Mouse (Mus musculus) stomach, postnatal 0 days (tissue): Measurements from ENCODE around the gene Dock2. TPM values are rescaled to one million over a fixed set of nuclear protein-coding genes. Genes with fewer than 3 reads are reported as not detected.
A peak's percentile ranks its signal among the peaks of the same experiment; 100 is the strongest.

Source experiments
- ATAC-seq: fragments of 200-750 bp; cut with Nextera tagmentation; 2 replicates; pipeline ENCODE4 v1.8.0; 2017; ENCODE audit not compliant: low FRiP score, low TSS enrichment
- DNase-seq: peaks from one replicate; pipeline ENCODE4 v3.0.0-alpha.2; 2016; ENCODE audit warnings: low spot score
- H3K27ac ChIP-seq: fragments of 300-500 bp; sonication (generic); replicated peaks from 2 replicates; pipeline ENCODE4 v1.5.1; 2014; ENCODE audit warnings: mild to moderate bottlenecking, control low read depth
- H3K27me3 ChIP-seq: fragments of 300-500 bp; sonication (generic); 2 replicates; pipeline ENCODE4 v1.6.1; 2014; ENCODE audit warnings: low read length; ENCODE audit not compliant: control insufficient read depth, insufficient read depth
- H3K36me3 ChIP-seq: fragments of 300-500 bp; sonication (generic); 2 replicates; pipeline ENCODE4 v1.6.1; 2014; ENCODE audit warnings: low read length, mixed read lengths; ENCODE audit not compliant: control insufficient read depth, insufficient read depth
- H3K4me1 ChIP-seq: fragments of 300-500 bp; sonication (generic); replicated peaks from 2 replicates; pipeline ENCODE4 v1.6.1; 2014; ENCODE audit warnings: antibody characterized with exemption; ENCODE audit not compliant: control insufficient read depth, insufficient read depth
- H3K4me2 ChIP-seq: fragments of 300-500 bp; sonication (generic); replicated peaks from 2 replicates; pipeline ENCODE4 v1.6.1; 2014; ENCODE audit warnings: low read depth, mild to moderate bottlenecking, control low read depth, moderate library complexity
- H3K4me3 ChIP-seq: fragments of 300-500 bp; sonication (generic); 2 replicates; pipeline ENCODE4 v1.5.1; 2014; ENCODE audit warnings: low read depth, low read length, control low read depth
- H3K9ac ChIP-seq: fragments of 300-500 bp; sonication (generic); 2 replicates; pipeline ENCODE4 v1.6.1; 2014; ENCODE audit warnings: mild to moderate bottlenecking, low read length, control low read depth, mixed read lengths
- H3K9me3 ChIP-seq: fragments of 300-500 bp; sonication (generic); 2 replicates; pipeline ENCODE4 v1.6.1; 2016; ENCODE audit warnings: low read length; ENCODE audit not compliant: control insufficient read depth
- CTCF ChIP-seq: IDR thresholded peaks from 2 replicates; pipeline ENCODE4 v1.5.1; 2016; ENCODE audit warnings: antibody characterized with exemption, low read depth, mild to moderate bottlenecking, moderate library complexity
- EP300 ChIP-seq: optimal IDR thresholded peaks from 2 replicates; pipeline ENCODE3; 2016; ENCODE audit warnings: antibody characterized with exemption
- WGBS: fragments of 180-500 bp; shearing (Covaris S2); extraction: QIAGEN DNeasy Blood & Tissue Kit; methylation state at CpG from one replicate; pipeline ENCODE4 v1.1.7; 2014; 5-methylcytosine and 5-hydroxymethylcytosine counted together
- polyA plus RNA-seq: library from polyadenylated mRNA; unstranded; fragments of >200 nt; fragmentation: Nextera tagmentation; extraction: Ambion mirVana; gene quantifications from 2 replicates; pipeline ENCODE4 v1.2.1, GENCODE M21; 2015

The Dock2 gene
- polyA plus RNA-seq, 1 experiment from 2014 or later: 1.0 TPM

- 65% methylated on average over 3 of the region's 3 CpGs for WGBS
- no peak for DNase-seq
- H3K9ac ChIP-seq: no peak overlapping the region
- no peaks in the 10 kb centered on the region for H3K4me1 ChIP-seq
- H3K4me2 ChIP-seq: no peak overlapping the region
- no peak for ATAC-seq
- TF ChIP-seq EP300: no peak
- no peak for TF ChIP-seq CTCF
- no peak overlapping the region for H3K27ac ChIP-seq
- H3K36me3 ChIP-seq: no peaks in the 10 kb centered on the region
- no peaks in the 10 kb centered on the region for H3K9me3 ChIP-seq
- no peaks in the 10 kb centered on the region for H3K27me3 ChIP-seq
- H3K4me3 ChIP-seq: no peak overlapping the region
Observed at GRCm38 (mm10) chr11:34468571-34468970, 315.1 kb downstream of the Dock2 start.

GRCm38 (mm10) chr11:34467056-34467455 is 316.6 kb downstream of the Dock2 start:
- H3K36me3 ChIP-seq: no peaks in the 10 kb centered on the region
- H3K4me3 ChIP-seq: no peak overlapping the region
- TF ChIP-seq EP300 (no peak), CTCF (0 out of 2 replicates have a peak, but pooled peaks have one; percentile 3)
- no peak overlapping the region for H3K27ac ChIP-seq
- no peak overlapping the region for H3K4me2 ChIP-seq
- no peaks in the 10 kb centered on the region for H3K27me3 ChIP-seq
- H3K9ac ChIP-seq: no peak overlapping the region
- no peaks in the 10 kb centered on the region for H3K9me3 ChIP-seq
- H3K4me1 ChIP-seq: no peaks in the 10 kb centered on the region
- DNase-seq (no peak), ATAC-seq (no peak)
- WGBS: 61% methylated on average over 1 of the region's 1 CpGs

GRCm38 (mm10) chr11:34449944-34450343 is 333.7 kb downstream of the Dock2 start:
- no peak overlapping the region for H3K9ac ChIP-seq

GRCm38 (mm10) chr11:34447891-34448290 is 335.8 kb downstream of the Dock2 start:
- H3K27me3 ChIP-seq: no peaks in the 10 kb centered on the region
- H3K4me3 ChIP-seq: no peak overlapping the region
- no peak overlapping the region for H3K9ac ChIP-seq
- no peaks in the 10 kb centered on the region for H3K36me3 ChIP-seq
- whole genome bisulfite sequencing: 43% methylated on average over 4 of the region's 4 CpGs
- DNase-seq (peak; percentile 17), ATAC-seq (no peak)
- H3K4me1 ChIP-seq: no peaks in the 10 kb centered on the region
- H3K9me3 ChIP-seq: no peaks in the 10 kb centered on the region
- TF ChIP-seq CTCF: no peak
- TF ChIP-seq EP300: no peak
- H3K4me2 ChIP-seq: no peak overlapping the region
- H3K27ac ChIP-seq: no peak overlapping the region

More at GRCm38 (mm10) chr11:34449944-34450343, 333.7 kb downstream of the Dock2 start:
- no peak for ATAC-seq
- Histone ChIP-seq H3K4me3 (no peak overlapping the region), H3K4me1 (no peaks in the 10 kb centered on the region), H3K27ac (no peak overlapping the region), H3K4me2 (no peak overlapping the region), H3K36me3 (no peaks in the 10 kb centered on the region), H3K9me3 (no peaks in the 10 kb centered on the region), H3K27me3 (no peaks in the 10 kb centered on the region)
- TF ChIP-seq EP300 (no peak), CTCF (no peak)
- WGBS: 85% methylated on average over 4 of the region's 4 CpGs
- no peak for DNase-seq

- Histone ChIP-seq H3K4me2 (no peak overlapping the region), H3K9me3 (no peaks in the 10 kb centered on the region), H3K36me3 (no peaks in the 10 kb centered on the region), H3K27ac (no peak overlapping the region), H3K4me1 (no peaks in the 10 kb centered on the region), H3K4me3 (no peak overlapping the region), H3K27me3 (no peaks in the 10 kb centered on the region), H3K9ac (no peak overlapping the region)
- no peak for TF ChIP-seq EP300
- no peak for ATAC-seq
- WGBS: 60% methylated on average over 2 of the region's 2 CpGs
- no peak for DNase-seq
Observed at GRCm38 (mm10) chr11:34438429-34438828, 345.3 kb downstream of the Dock2 start.

GRCm38 (mm10) chr11:34437446-34437845 is 346.2 kb downstream of the Dock2 start:
- WGBS: 48% methylated on average over 1 of the region's 1 CpGs
- no peaks in the 10 kb centered on the region for H3K9me3 ChIP-seq
- H3K4me1 ChIP-seq: no peaks in the 10 kb centered on the region
- no peak overlapping the region for H3K4me3 ChIP-seq
- no peaks in the 10 kb centered on the region for H3K36me3 ChIP-seq
- H3K4me2 ChIP-seq: no peak overlapping the region
- no peak overlapping the region for H3K9ac ChIP-seq
- no peak for ATAC-seq
- DNase-seq: no peak
- H3K27me3 ChIP-seq: no peaks in the 10 kb centered on the region
- H3K27ac ChIP-seq: no peak overlapping the region
- TF ChIP-seq EP300 (no peak), CTCF (no peak)

- 65% methylated on average over 2 of the region's 2 CpGs for WGBS
Observed at GRCm38 (mm10) chr11:34431978-34432377, 351.7 kb downstream of the Dock2 start.

More at GRCm38 (mm10) chr11:34431978-34432377, 351.7 kb downstream of the Dock2 start:
- ATAC-seq (no peak), DNase-seq (no peak)
- TF ChIP-seq EP300 (no peak), CTCF (no peak)
- Histone ChIP-seq H3K27me3 (no peaks in the 10 kb centered on the region), H3K36me3 (no peaks in the 10 kb centered on the region), H3K4me2 (no peak overlapping the region), H3K9ac (no peak overlapping the region), H3K4me3 (no peak overlapping the region), H3K9me3 (no peaks in the 10 kb centered on the region), H3K4me1 (no peaks in the 10 kb centered on the region), H3K27ac (no peak overlapping the region)
